Mouse (Mus musculus) kidney, adult 9 months (tissue): ENCODE measurements around the gene Slc35e3.
"Not testable (repeated sequence)": the region's sequence is repeated elsewhere in the genome, so short reads cannot be mapped to it uniquely, and the experiment has no call there.

Experiments used
- DNase-seq: peaks from one replicate; pipeline ENCODE4 v3.0.0; 2022

Gene Slc35e3

GRCm38 (mm10) chr10:117748276-117749049, 2.3 kb upstream of the Slc35e3 start:
- DNase-seq, result peak; percentile 89

GRCm38 (mm10) chr10:117747711-117748110, 1.5 kb upstream of the Slc35e3 start:
- DNase-seq, result no peak

DNA sequence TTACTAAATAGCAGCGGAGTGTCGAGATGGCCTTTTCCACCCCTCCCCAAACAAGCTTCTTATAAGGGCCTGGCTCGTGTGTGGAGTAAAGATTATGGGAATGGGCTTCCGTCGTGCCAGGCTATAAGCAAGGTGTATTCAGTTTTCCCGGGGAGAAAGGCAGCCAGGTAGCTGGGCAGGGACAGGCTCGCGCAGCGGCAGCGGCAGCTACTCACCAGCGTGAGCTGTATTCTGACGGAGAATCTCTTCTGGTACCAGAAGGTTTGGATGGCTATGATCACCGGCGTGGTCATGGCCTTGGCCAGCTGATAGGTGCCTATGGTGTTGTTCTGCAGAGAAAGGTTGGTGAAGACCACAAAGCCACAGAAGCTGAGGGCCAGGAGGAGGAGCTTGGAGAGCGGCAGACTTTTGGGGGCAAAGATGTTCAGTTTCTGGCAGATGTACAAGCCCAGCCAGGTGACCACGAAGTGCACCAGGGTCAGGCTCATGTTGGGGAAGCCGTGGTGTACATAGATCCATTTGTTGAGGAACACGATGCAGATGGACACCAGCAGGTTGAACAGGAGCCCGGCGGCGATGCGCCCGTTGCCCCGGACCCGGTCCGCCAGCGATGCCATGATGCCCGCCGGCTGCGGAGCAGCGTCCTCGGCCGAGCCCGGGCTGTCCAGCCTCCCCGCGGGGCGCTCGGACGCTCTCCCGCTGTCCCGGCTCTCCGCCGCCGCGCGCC, 432 bp downstream of the Slc35e3 start:
- DNase-seq, result not testable (repeated sequence)

DNA sequence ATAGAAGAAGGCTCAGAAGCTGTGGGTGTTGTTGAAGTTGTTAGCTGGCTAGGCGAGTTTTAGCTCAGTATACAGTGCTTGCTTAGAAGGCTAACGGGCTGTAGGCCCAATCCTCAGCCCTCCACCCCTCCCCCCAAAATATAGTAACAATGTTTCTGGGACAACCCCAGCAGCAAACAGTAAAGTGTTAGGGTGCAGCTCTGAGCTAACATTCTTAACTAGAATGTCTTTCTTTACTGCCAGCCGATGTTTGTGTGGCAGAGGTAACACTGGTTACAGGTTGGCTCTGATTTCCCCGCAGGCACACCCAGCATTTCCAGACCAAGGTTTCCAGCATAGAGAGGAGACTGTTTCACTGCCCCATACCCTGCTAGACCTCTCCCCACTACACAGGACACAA, 2.2 kb downstream of the Slc35e3 start:
- DNase-seq, result no peak

DNA sequence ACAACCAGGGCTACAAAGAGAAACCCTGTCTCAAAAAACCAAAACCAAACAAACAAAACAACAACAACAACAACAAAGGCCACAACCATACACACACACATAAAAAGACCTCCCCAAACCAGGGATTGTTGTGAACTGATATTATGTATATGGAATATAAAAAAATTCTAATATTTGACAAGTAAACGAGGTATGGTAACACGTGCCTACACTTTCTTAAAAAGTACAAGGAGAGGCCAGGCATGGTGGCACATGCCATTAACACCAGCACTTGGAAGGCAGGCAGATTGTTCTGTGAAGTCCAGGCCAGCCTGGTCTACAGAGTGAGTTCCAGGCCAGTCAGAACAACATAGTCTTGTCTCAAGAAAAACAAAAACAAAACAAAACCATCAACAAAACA, 3.0 kb downstream of the Slc35e3 start:
- DNase-seq, result no peak

GRCm38 (mm10) chr10:117742618-117743017, 3.5 kb downstream of the Slc35e3 start:
- no peak for DNase-seq

- DNase-seq, result no peak
Observed at GRCm38 (mm10) chr10:117741698-117742475, 4.3 kb downstream of the Slc35e3 start.

- DNase-seq, result no peak
Observed at GRCm38 (mm10) chr10:117740921-117741320, 5.2 kb downstream of the Slc35e3 start.

DNA sequence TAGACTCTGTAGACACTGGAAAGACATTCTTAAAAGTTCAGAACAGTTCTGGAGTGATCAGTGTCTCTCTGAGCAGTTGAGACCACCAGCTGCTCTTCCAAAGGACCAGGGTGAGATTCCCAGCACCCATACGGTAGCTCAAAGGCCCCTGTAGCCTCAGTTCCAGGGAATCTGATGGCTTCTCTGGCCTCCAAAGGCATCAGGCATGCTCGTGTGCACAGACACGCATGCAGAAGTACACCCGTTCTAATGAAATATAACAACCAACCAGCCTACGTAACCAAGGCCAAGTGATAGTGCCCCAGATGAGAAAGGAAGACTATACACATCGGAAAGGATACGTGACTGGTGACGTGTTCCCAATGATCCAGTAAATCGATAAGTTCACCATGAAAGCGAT, 6.0 kb downstream of the Slc35e3 start:
- DNase-seq, result no peak

GRCm38 (mm10) chr10:117739648-117739948, 6.6 kb downstream of the Slc35e3 start:
- no peak for DNase-seq

DNA sequence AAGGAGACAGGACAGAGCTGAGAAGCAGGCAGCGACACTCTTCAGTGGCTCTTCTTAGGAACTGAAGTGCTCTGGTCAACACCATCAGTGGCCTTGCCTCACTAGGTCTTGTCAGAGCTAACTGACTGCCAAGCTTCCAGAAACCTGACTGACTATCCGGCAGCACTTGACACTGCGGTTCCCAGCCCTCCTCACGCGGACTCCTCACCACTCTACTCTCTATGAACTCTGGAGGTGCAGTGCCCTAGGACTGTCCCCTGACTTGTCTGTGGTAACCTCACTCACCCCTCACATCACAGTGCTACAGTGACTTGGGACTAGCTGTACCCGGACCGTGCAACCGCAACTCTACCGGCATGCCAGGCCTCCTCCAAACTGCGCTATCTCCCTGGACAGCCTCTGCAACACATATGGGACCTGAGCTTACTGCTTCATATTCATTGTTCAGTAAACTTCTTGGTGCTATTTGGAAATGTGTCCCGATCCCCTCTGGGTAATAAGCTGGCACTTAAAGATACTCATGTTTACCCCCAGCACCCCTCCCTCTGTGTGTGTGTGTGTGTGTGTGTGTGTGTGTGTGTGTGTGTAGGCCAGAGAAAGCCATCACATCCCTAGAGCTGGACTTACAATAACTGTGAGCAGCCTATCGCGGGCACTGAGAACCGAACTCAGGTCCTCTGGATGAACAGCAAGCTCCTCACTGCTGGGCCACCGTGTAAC, 7.1 kb downstream of the Slc35e3 start:
- no peak for DNase-seq

GRCm38 (mm10) chr10:117738140-117738921, 7.8 kb downstream of the Slc35e3 start:
- DNase-seq, result no peak

DNA sequence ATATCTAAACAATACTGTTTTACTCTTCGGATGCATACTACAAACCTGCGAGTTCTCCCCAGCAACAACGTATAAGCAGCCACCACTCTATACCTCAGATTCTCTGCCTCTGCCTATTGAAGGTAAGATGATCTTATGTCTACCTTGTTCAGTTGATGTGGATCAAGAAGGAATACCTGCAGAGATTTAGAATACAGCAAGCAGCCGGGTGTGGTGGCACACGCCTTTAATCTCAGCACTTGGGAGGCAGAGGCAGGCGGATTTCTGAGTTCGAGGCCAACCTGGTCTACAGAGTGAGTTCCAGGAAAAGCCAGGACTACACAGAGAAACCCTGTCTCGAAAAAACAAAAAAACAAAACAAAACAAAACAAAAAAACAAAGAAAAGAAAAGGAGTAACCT, 8.7 kb downstream of the Slc35e3 start:
- not testable (repeated sequence) for DNase-seq

GRCm38 (mm10) chr10:117737075-117737474, 9.1 kb downstream of the Slc35e3 start:
- peak; percentile 82 for DNase-seq

DNA sequence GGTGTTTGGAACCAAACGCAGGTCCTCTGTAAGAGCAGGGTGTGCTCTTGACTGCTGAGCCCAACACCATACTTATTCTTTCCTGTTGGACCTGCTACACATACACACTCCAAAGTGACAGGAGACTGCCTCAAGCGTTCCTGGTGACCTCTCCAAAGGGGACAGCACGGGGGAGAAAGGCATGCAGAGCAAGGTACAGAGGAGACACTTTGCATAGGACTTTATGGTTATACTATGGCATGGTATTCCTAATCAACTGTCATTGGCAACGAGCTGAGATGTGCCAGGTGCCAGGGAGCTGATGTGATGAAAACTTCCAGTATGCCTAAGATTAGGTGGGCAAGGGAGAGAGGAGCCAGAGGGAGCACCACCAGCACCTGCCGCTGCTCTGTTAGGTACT, 9.6 kb downstream of the Slc35e3 start:
- DNase-seq, result no peak

- not testable (repeated sequence) for DNase-seq
Observed at GRCm38 (mm10) chr10:117735396-117735795, 10.8 kb downstream of the Slc35e3 start.

DNA sequence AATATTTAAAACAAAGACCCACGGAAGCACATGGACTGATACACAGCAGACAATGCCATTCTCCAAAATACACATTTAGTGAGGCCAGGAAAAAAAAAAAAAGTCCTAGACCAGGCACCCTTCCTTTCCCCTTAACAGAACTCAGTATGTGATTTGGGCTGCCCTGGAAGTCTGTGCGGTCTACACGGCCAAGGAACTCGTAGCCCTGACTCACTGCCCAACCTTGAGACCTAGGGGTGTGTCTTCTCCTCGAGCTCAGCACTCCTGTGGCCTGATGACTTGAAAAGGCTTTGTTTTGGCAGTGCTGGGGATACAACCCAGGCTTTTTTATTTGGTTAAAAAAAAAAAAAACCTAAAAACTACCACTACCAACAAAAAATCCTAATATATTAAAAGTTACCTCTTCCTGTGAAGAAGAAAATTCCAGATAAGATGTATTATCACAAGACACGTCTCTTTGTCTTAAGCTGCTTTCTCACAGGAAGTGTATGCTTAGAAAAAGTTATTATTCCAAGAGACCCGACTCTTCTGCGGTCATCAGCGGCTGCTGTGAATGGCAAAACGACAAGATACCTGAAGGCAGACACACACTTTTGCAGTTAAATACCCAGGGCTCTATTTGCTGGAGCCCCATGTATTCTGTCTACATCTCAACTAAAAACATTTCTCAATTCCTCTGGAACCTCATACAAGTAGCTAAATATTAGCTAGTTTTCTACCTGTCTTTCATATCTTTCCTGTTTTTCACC, 11.9 kb downstream of the Slc35e3 start:
- peak; percentile 72 for DNase-seq

GRCm38 (mm10) chr10:117733626-117734025, 12.5 kb downstream of the Slc35e3 start:
- not testable (repeated sequence) for DNase-seq

- no peak for DNase-seq
Observed at GRCm38 (mm10) chr10:117732962-117733592, 13.1 kb downstream of the Slc35e3 start.

- DNase-seq, result no peak
Observed at GRCm38 (mm10) chr10:117732184-117732583, 14.0 kb downstream of the Slc35e3 start.
